Mouse (Mus musculus) embryonic facial prominence, embryonic 10.5 days (tissue): ENCODE data around the gene Plppr1. TPM values are rescaled to one million over a fixed set of nuclear protein-coding genes. Genes with fewer than 3 reads are reported as not detected.

Experiments used
- DNase-seq: peaks from one replicate; pipeline ENCODE4 v3.0.0-alpha.2; 2017; ENCODE audit warnings: low spot score
- H3K27ac ChIP-seq: fragments of 300-500 bp; sonication (generic); replicated peaks from 2 replicates; pipeline ENCODE4 v1.5.1; 2016; ENCODE audit warnings: mild to moderate bottlenecking
- H3K27me3 ChIP-seq: fragments of 300-500 bp; sonication (generic); replicated peaks from 2 replicates; pipeline ENCODE4 v1.6.1; 2016; ENCODE audit warnings: low read depth, mild to moderate bottlenecking; ENCODE audit not compliant: poor library complexity, severe bottlenecking
- H3K36me3 ChIP-seq: fragments of 300-500 bp; sonication (generic); replicated peaks from 2 replicates; pipeline ENCODE4 v1.6.1; 2016; ENCODE audit warnings: mild to moderate bottlenecking, moderate library complexity
- H3K4me1 ChIP-seq: fragments of 300-500 bp; sonication (generic); 2 replicates; pipeline ENCODE4 v1.6.1; 2016
- H3K4me3 ChIP-seq: fragments of 300-500 bp; sonication (generic); 2 replicates; pipeline ENCODE4 v1.5.1; 2016; ENCODE audit warnings: mild to moderate bottlenecking, moderate library complexity
- H3K9me3 ChIP-seq: fragments of 300-500 bp; sonication (generic); 2 replicates; pipeline ENCODE4 v1.6.1; 2016; ENCODE audit warnings: mild to moderate bottlenecking
- WGBS: fragments of 180-500 bp; shearing (Covaris S2); methylation state at CpG from one replicate; pipeline ENCODE4 v1.1.7; 2016; 5-methylcytosine and 5-hydroxymethylcytosine counted together
- polyA plus RNA-seq: library from polyadenylated mRNA; unstranded; fragments of >200 nt; fragmentation: Nextera tagmentation; extraction: Ambion mirVana; gene quantifications from 2 replicates; pipeline ENCODE4 v1.2.1, GENCODE M21; 2016

Plppr1 gene
- polyA plus RNA-seq, 1 experiment from 2014 or later, result 2.9 TPM

GRCm38 (mm10) chr4:49079399-49079798 lies 20.3 kb downstream of the Plppr1 start:
- 28% methylated on average over 1 of the region's 1 CpGs for WGBS

GRCm38 (mm10) chr4:49088205-49088604 lies 29.1 kb downstream of the Plppr1 start:
- Histone ChIP-seq H3K9me3 (no peaks in the 10 kb centered on the region), H3K36me3 (no peaks in the 10 kb centered on the region), H3K4me3 (no peak overlapping the region), H3K27me3 (no peaks in the 10 kb centered on the region), H3K27ac (no peak overlapping the region), H3K4me1 (no peaks in the 10 kb centered on the region)
- 57% methylated on average over 3 of the region's 3 CpGs for WGBS
- no peak for DNase-seq

More at GRCm38 (mm10) chr4:49079399-49079798, 20.3 kb downstream of the Plppr1 start:
- Histone ChIP-seq H3K27ac (no peak overlapping the region), H3K4me3 (no peak overlapping the region), H3K36me3 (no peaks in the 10 kb centered on the region), H3K4me1 (no peaks in the 10 kb centered on the region), H3K9me3 (no peaks in the 10 kb centered on the region), H3K27me3 (no peaks in the 10 kb centered on the region)
- no peak for DNase-seq

DNA sequence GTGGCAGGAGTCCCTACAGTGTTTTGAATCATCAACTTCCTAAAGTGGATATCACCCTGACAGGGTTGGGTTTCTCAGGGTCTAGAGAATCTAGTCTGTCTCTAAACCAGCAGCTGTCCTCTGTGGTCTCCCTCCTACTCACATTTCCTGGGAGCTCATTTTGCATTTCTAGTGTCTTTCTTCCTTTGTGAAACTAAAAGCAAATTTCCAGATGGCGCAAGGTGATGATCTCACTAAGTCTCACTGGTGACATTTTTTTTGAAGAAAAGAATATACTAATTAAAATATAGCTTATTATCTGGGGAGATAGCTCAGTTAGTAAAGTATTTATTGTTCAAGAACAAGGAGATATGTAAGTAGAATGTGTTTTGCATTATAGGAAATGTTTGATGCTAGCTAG lies 31.4 kb downstream of the Plppr1 start:
- Histone ChIP-seq H3K4me3 (no peak overlapping the region), H3K27ac (no peak overlapping the region)
- WGBS, result 98% methylated on average over 1 of the region's 1 CpGs

DNA sequence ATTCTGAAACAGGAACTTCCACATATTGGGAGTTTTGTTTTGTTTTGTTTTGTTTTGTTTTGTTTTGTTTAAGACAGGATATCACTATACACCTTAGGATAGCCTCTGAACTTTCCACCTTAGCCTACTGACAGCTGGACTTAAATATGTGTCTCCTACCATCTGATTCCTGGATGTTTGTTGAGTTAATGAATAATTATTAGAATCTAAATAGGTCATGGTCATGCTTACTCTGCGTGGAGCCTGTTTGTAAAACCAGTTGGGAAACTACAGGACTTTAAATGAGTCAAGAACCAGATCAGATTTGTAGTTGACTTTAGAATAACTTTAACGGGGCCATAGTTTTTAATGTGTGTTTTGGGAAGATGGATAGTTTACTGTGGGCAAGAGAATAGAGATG lies 40.4 kb downstream of the Plppr1 start:
- no peaks in the 10 kb centered on the region for H3K27me3 ChIP-seq
- H3K9me3 ChIP-seq, result no peaks in the 10 kb centered on the region
- no peak overlapping the region for H3K4me3 ChIP-seq
- DNase-seq, result no peak
- H3K36me3 ChIP-seq, result no peaks in the 10 kb centered on the region
- 82% methylated on average over 2 of the region's 2 CpGs for WGBS
- H3K4me1 ChIP-seq, result no peaks in the 10 kb centered on the region
- no peak overlapping the region for H3K27ac ChIP-seq

More for the DNA sequence above, 31.4 kb downstream of the Plppr1 start:
- DNase-seq, result no peak
- Histone ChIP-seq H3K27me3 (no peaks in the 10 kb centered on the region), H3K9me3 (no peaks in the 10 kb centered on the region), H3K4me1 (no peaks in the 10 kb centered on the region), H3K36me3 (no peaks in the 10 kb centered on the region)

DNA sequence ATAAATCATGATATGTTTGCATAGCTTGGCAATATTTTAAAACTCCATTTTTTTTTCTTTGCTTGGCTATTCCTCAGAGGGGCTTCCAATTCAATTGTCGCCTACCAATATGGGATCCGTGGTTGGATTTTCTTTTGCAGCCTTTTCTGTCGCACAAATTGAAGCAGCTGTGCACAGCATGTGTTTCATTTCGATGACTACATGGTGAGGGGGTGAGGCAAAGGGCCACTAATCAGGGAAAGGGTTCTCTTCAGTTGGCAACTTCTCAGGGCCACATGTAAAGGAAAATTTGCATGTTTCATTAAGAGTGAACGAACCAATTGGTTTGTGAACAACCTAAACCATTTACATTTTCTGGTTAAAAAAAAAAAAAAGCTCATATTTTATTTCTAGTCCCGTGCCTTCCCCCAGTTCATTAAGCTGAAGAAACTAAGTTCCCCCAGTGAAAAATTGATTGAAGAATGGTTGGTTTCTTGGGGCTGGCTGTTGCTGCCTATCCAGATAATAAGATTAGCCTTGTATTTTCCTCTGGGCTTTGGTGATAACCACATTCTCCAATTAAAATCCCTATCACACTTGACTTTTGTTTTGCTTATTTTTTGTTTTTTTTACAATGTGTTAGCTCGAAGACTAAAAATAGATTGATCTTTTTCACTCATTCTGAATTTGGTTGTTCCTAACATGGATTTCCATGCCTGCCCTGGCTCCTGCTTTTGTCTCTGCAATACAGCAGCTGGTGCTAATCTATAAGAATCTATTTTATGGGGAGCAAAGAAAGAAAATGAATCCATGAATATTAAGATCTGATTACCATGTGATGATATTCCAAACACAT lies 43.1 kb downstream of the Plppr1 start:
- H3K36me3 ChIP-seq, result no peaks in the 10 kb centered on the region
- WGBS, result 73% methylated on average over 7 of the region's 7 CpGs
- H3K27ac ChIP-seq, result no peak overlapping the region
- no peaks in the 10 kb centered on the region for H3K27me3 ChIP-seq
- DNase-seq, result no peak
- H3K9me3 ChIP-seq, result no peaks in the 10 kb centered on the region
- H3K4me3 ChIP-seq, result no peak overlapping the region
- no peaks in the 10 kb centered on the region for H3K4me1 ChIP-seq

DNA sequence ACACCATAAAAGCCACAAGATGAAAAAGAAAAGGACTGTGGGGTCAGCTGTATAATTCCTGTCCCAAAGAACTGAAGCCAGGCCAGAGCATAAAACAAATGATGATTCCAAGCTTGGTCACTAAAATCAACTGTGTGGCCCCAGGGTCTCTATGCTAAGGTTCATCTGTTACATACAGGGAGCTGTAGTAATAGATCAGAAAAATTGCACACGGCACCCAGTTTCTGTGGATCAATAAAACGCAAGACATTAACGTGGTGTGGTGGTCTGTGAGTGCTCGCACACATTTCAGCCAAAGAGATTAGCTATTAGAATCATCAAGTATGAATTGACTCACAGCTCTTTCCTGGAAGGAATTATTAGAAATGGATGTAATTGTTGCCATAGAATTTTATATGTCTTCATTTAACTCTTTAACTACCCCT lies 43.7 kb downstream of the Plppr1 start:
- no peaks in the 10 kb centered on the region for H3K9me3 ChIP-seq
- no peak overlapping the region for H3K27ac ChIP-seq
- no peak overlapping the region for H3K4me3 ChIP-seq
- no peaks in the 10 kb centered on the region for H3K27me3 ChIP-seq
- 94% methylated on average over 4 of the region's 4 CpGs for WGBS
- DNase-seq, result no peak
- H3K36me3 ChIP-seq, result no peaks in the 10 kb centered on the region
- H3K4me1 ChIP-seq, result no peaks in the 10 kb centered on the region

DNA sequence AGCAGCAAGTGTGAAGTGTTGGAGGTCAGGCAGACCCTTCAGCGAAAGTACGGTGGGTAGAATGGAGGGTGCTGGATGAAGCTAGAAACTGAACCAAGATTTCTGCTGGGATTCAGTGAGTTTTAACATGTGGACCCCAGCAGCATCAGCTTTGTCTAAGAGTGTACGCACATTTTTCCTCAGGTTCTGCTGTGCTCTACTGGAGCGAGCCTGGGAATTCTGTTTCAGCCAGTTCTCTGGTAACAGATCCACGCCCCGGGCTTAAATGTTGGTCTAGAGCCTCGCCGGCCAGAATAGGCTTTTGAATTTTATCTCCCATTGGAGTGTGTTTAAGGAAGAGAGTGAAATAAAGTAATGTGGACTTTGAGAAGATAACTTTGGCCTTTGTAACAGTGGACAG lies 45.8 kb downstream of the Plppr1 start:
- Histone ChIP-seq H3K27me3 (no peaks in the 10 kb centered on the region), H3K36me3 (no peaks in the 10 kb centered on the region), H3K27ac (no peak overlapping the region), H3K4me3 (no peak overlapping the region), H3K4me1 (no peaks in the 10 kb centered on the region), H3K9me3 (no peaks in the 10 kb centered on the region)
- 93% methylated on average over 8 of the region's 8 CpGs for whole genome bisulfite sequencing
- DNase-seq, result no peak

GRCm38 (mm10) chr4:49107895-49108294 lies 48.8 kb downstream of the Plppr1 start:
- no peaks in the 10 kb centered on the region for H3K36me3 ChIP-seq
- no peak overlapping the region for H3K27ac ChIP-seq
- no peaks in the 10 kb centered on the region for H3K27me3 ChIP-seq
- WGBS, result 84% methylated on average over 4 of the region's 4 CpGs
- DNase-seq, result no peak
- no peak overlapping the region for H3K4me3 ChIP-seq
- H3K4me1 ChIP-seq, result no peaks in the 10 kb centered on the region
- H3K9me3 ChIP-seq, result no peaks in the 10 kb centered on the region

DNA sequence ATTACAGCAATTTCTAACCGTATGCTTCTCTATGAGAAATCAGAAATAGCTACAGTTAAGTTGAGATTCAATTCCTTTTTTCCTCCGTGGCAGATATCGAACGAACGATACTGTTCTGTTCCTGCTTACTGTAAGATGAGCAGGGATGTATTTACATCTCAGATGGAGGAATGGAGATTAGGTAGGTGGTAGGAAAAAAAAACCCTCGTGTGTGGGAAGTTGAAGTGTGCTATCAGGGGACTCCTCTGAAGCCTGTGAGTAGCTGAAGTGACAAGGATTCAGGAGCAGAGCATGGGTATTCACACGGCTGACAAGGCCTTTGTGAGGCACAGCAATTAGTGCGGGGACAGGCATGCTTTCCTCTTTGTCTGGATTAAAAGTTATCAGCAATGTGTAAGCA lies 49.3 kb downstream of the Plppr1 start:
- no peaks in the 10 kb centered on the region for H3K4me1 ChIP-seq
- H3K27ac ChIP-seq, result no peak overlapping the region
- DNase-seq, result no peak
- H3K27me3 ChIP-seq, result no peaks in the 10 kb centered on the region
- no peaks in the 10 kb centered on the region for H3K36me3 ChIP-seq
- no peak overlapping the region for H3K4me3 ChIP-seq
- H3K9me3 ChIP-seq, result no peaks in the 10 kb centered on the region
- 78% methylated on average over 8 of the region's 8 CpGs for WGBS

DNA sequence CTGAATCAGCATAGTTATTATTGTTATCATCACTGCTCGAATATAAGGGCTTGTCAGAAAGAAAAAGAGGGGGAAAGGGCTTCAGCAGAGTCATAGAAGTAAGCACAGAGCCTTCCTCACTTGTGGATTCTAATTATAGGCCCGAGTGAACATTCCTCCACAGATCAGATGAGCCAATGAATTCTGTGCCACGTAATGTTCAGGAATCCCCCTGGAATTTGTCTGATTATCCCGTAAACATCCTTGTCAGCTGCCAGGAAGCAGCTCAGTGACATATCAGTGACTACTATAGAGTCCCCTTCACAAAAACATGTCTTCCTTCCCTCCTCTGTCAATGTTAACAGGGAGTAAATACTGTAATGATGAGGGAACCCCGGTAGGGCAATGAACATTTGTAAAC lies 50.9 kb downstream of the Plppr1 start:
- no peak for DNase-seq
- Histone ChIP-seq H3K36me3 (no peaks in the 10 kb centered on the region), H3K9me3 (no peaks in the 10 kb centered on the region), H3K27me3 (no peaks in the 10 kb centered on the region), H3K4me1 (no peaks in the 10 kb centered on the region), H3K4me3 (no peak overlapping the region), H3K27ac (no peak overlapping the region)
- 49% methylated on average over 5 of the region's 5 CpGs for WGBS

GRCm38 (mm10) chr4:49118842-49119241 lies 59.8 kb downstream of the Plppr1 start:
- no peak for DNase-seq
- H3K4me3 ChIP-seq, result no peak overlapping the region
- WGBS, result 78% methylated on average over 2 of the region's 2 CpGs
- H3K9me3 ChIP-seq, result no peaks in the 10 kb centered on the region
- no peaks in the 10 kb centered on the region for H3K4me1 ChIP-seq
- no peaks in the 10 kb centered on the region for H3K36me3 ChIP-seq
- no peaks in the 10 kb centered on the region for H3K27me3 ChIP-seq
- no peak overlapping the region for H3K27ac ChIP-seq

DNA sequence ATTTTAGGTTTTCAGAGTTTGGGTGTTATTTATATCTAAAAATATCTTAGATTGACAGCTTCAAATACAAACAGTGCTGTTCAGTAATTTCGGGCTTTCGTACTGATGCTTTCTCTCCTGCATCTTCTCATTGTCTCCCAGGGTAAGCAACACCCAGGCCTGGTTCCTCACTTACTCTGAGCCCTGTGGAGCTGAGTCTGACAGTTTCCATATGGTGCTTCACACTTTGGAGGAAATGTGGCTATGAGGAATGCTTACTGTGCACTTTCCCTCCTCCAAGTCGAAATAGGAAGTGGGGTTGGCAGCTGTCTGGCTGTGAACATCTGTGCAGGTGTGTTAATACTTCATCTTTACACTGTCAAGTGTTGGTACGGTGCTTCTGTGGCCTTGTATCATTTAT lies 85.7 kb downstream of the Plppr1 start:
- no peak overlapping the region for H3K27ac ChIP-seq
- no peaks in the 10 kb centered on the region for H3K36me3 ChIP-seq
- H3K9me3 ChIP-seq, result no peaks in the 10 kb centered on the region
- 80% methylated on average over 4 of the region's 4 CpGs for WGBS
- H3K4me1 ChIP-seq, result no peaks in the 10 kb centered on the region
- no peaks in the 10 kb centered on the region for H3K27me3 ChIP-seq
- H3K4me3 ChIP-seq, result no peak overlapping the region
- no peak for DNase-seq

DNA sequence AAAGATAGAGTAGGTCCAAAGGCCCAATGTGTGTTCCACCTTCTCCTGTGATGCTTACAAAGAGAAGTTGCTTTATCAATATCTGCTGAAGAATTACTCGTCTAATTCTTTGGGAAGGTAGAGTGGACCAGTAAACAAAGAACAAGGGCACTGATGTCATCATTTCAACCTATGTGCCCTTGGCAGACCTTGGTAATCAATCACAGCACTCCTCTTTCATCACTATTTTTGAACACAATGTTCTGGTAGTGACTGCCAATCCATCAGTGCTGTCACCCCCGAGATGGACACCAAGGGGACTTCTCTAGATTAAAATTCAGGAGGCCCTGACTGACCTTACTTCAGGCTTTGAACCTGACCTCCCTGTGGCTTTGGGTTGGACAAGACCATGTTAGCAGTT lies 89.7 kb downstream of the Plppr1 start:
- Histone ChIP-seq H3K4me3 (no peak overlapping the region), H3K36me3 (no peaks in the 10 kb centered on the region), H3K4me1 (no peaks in the 10 kb centered on the region), H3K27ac (no peak overlapping the region), H3K9me3 (no peaks in the 10 kb centered on the region), H3K27me3 (no peaks in the 10 kb centered on the region)
- WGBS, result 79% methylated on average over 2 of the region's 2 CpGs
- no peak for DNase-seq
